Mouse (Mus musculus) CH12.LX (cell line): ENCODE results near the gene Sfmbt1.

Experiments
- CHD1 ChIP-seq: IDR thresholded peaks from 2 replicates; pipeline ENCODE4 v1.6.1; 2012; ENCODE audit warnings: low read depth, low read length, improper control_type of control experiment, inconsistent platforms
- CTCF ChIP-seq, 2 experiments: IDR thresholded peaks in 1 of 2; conservative IDR thresholded peaks in 1 of 2; 2 replicates each; pipeline ENCODE4 v1.5.1; 2011 to 2012; ENCODE audit warnings: low read depth in 2 of 2, low read length in 2 of 2, improper control_type of control experiment in 1 of 2, inconsistent platforms in 1 of 2, mild to moderate bottlenecking in 1 of 2, moderate library complexity in 1 of 2
- HCFC1 ChIP-seq: IDR thresholded peaks from 2 replicates; pipeline ENCODE4 v1.6.1; 2012; ENCODE audit warnings: low read depth, mild to moderate bottlenecking, inconsistent platforms, low read length, improper control_type of control experiment
- JUND ChIP-seq: conservative IDR thresholded peaks from 2 replicates; pipeline ENCODE4 v1.6.1; 2011; ENCODE audit warnings: low read depth, low read length, improper control_type of control experiment
- KAT2A ChIP-seq: IDR thresholded peaks from 2 replicates; pipeline ENCODE4 v1.6.1; 2012; ENCODE audit warnings: low read length, improper control_type of control experiment, inconsistent platforms; ENCODE audit not compliant: insufficient replicate concordance
- MAFK ChIP-seq: IDR thresholded peaks from 2 replicates; pipeline ENCODE4 v1.6.1; 2011; ENCODE audit warnings: low read length, improper control_type of control experiment; ENCODE audit not compliant: insufficient replicate concordance
- MXI1 ChIP-seq: IDR thresholded peaks from 2 replicates; pipeline ENCODE4 v1.6.1; 2011; ENCODE audit warnings: mild to moderate bottlenecking, low read depth, low read length, improper control_type of control experiment
- NRF1 ChIP-seq: IDR thresholded peaks from 2 replicates; pipeline ENCODE4 v1.6.1; 2014; ENCODE audit warnings: low read depth, mild to moderate bottlenecking, inconsistent platforms, low read length, improper control_type of control experiment, moderate library complexity
- POLR2A ChIP-seq: IDR thresholded peaks from 2 replicates; pipeline ENCODE4 v1.6.1; 2011; ENCODE audit warnings: low read depth, mild to moderate bottlenecking, improper control_type of control experiment, low read length
- POLR2AphosphoS2 ChIP-seq: IDR thresholded peaks from 2 replicates; pipeline ENCODE4 v1.6.1; 2011; ENCODE audit warnings: low read depth, low read length, improper control_type of control experiment
- TBP ChIP-seq: conservative IDR thresholded peaks from 2 replicates; pipeline ENCODE4 v1.6.1; 2011; ENCODE audit warnings: low read depth, low read length, improper control_type of control experiment
- UBTF ChIP-seq: IDR thresholded peaks from 2 replicates; pipeline ENCODE4 v1.6.1; 2012; ENCODE audit warnings: low read depth, mild to moderate bottlenecking, inconsistent platforms, low read length, improper control_type of control experiment, moderate library complexity
- ZNF384 ChIP-seq: IDR thresholded peaks from 2 replicates; pipeline ENCODE4 v1.6.1; 2012; ENCODE audit warnings: low read depth, low read length, improper control_type of control experiment, inconsistent platforms

- no peak for TF ChIP-seq CTCF (conservative IDR thresholded peaks at IDR 0.05 in 1 of 2, IDR thresholded peaks at IDR 0.05 in 1 of 2; ENCODE audit: low read depth in 2 of 2, low read length in 2 of 2)
- no peak for TF ChIP-seq TBP
- TF ChIP-seq POLR2A = no peak
- TF ChIP-seq KAT2A = no peak
- no peak for TF ChIP-seq NRF1
- TF ChIP-seq MAFK = no peak
- TF ChIP-seq MXI1 = no peak
- TF ChIP-seq ZNF384 = no peak
- no peak for TF ChIP-seq CHD1
- TF ChIP-seq JUND = no peak
- no peak for TF ChIP-seq UBTF
- no peak for TF ChIP-seq HCFC1
- no peak for TF ChIP-seq POLR2AphosphoS2
These were observed 17.1 kb upstream of the Sfmbt1 start for GRCm38 (mm10) chr14:30697407-30698052.
